Mouse (Mus musculus) induced T-regulatory cell, adult 2 months (primary cell): Measurements from ENCODE around the gene Gm3727.
"Not testable (repeated sequence)": the region's sequence is repeated elsewhere in the genome, so short reads cannot be mapped to it uniquely, and the experiment has no call there.

ENCODE experiments used
- DNase-seq: peaks from one replicate; pipeline ENCODE4 v3.0.0-alpha.2; 2012; ENCODE audit warnings: low read depth

The Gm3727 gene

GRCm38 (mm10) chr14:7264614-7265013 is at the start of gene Gm3727:
Gene Gm3727 (minus strand): TSS chr14:7264714.
- not testable (repeated sequence) for DNase-seq

- DNase-seq, result peak; percentile 55
These were observed 21.0 kb downstream of the Gm3727 start for GRCm38 (mm10) chr14:7243498-7243897.
